Mouse (Mus musculus) kidney, embryonic 15.5 days (tissue): ENCODE results near the gene Tacr2. TPM values are rescaled to one million over a fixed set of nuclear protein-coding genes. Genes with fewer than 3 reads are reported as not detected.

Source experiments
- ATAC-seq: fragments of 200-750 bp; cut with Nextera tagmentation; replicated peaks from 2 replicates; pipeline ENCODE4 v1.8.0; 2017; ENCODE audit warnings: moderate TSS enrichment; ENCODE audit not compliant: low FRiP score
- H3K27ac ChIP-seq: fragments of 300-500 bp; sonication (generic); 2 replicates; pipeline ENCODE4 v1.5.1; 2015; ENCODE audit warnings: mild to moderate bottlenecking, inconsistent platforms
- H3K27me3 ChIP-seq: fragments of 300-500 bp; sonication (generic); 2 replicates; pipeline ENCODE4 v1.6.1; 2015; ENCODE audit warnings: inconsistent platforms
- H3K36me3 ChIP-seq: fragments of 300-500 bp; sonication (generic); 2 replicates; pipeline ENCODE4 v1.6.1; 2015; ENCODE audit warnings: inconsistent platforms
- H3K4me1 ChIP-seq: fragments of 300-500 bp; sonication (generic); 2 replicates; pipeline ENCODE4 v1.6.1; 2015; ENCODE audit warnings: inconsistent platforms
- H3K4me2 ChIP-seq: fragments of 300-500 bp; sonication (generic); 2 replicates; pipeline ENCODE4 v1.6.1; 2015; ENCODE audit warnings: moderate library complexity, mild to moderate bottlenecking, inconsistent platforms
- H3K4me3 ChIP-seq: fragments of 300-500 bp; sonication (generic); replicated peaks from 2 replicates; pipeline ENCODE4 v1.5.1; 2015; ENCODE audit warnings: mild to moderate bottlenecking, inconsistent platforms
- H3K9ac ChIP-seq: fragments of 300-500 bp; sonication (generic); 2 replicates; pipeline ENCODE4 v1.6.1; 2015; ENCODE audit warnings: mild to moderate bottlenecking, inconsistent platforms
- H3K9me3 ChIP-seq: fragments of 300-500 bp; sonication (generic); replicated peaks from 2 replicates; pipeline ENCODE4 v1.6.1; 2016; ENCODE audit warnings: inconsistent platforms
- WGBS: fragments of 180-500 bp; shearing (Covaris S2); methylation state at CpG from one replicate; pipeline ENCODE4 v1.1.7; 2015; ENCODE audit warnings: mixed read lengths; 5-methylcytosine and 5-hydroxymethylcytosine counted together
- polyA plus RNA-seq: library from polyadenylated mRNA; unstranded; fragments of >200 nt; fragmentation: Nextera tagmentation; extraction: Ambion mirVana; gene quantifications from 2 replicates; pipeline ENCODE4 v1.2.1, GENCODE M21; 2015

The Tacr2 gene
- polyA plus RNA-seq, 1 experiment from 2014 or later = 0.06 TPM

DNA sequence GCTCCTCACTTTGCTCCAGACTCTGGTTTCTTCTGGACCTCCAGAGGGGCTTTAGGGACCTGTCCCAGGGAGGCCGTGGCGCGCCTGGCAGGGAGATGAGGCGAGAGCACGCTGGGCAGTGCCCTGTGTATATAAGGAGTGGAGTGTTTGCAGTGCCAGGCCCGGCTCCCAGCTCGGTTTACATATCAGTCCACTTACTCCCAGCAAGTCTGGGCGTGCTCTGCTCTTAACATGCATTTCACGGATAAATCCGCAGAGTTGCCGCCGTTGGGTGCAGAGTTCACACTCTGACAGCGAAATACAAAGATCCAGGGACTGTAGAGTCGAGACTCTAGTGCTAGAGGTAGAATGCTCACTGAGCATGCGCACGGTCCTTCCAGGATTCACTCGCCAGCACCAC is 29.5 kb upstream of the Tacr2 start:
- Histone ChIP-seq H3K4me2 (no peak overlapping the region), H3K27ac (no peak overlapping the region), H3K36me3 (no peaks in the 10 kb centered on the region), H3K9me3 (no peaks in the 10 kb centered on the region), H3K9ac (no peak overlapping the region), H3K27me3 (no peaks in the 10 kb centered on the region), H3K4me1 (peaks cover 30% of the 10 kb centered on the region), H3K4me3 (no peak overlapping the region)
- 80% methylated on average over 17 of the region's 17 CpGs for WGBS
- no peak for ATAC-seq

DNA sequence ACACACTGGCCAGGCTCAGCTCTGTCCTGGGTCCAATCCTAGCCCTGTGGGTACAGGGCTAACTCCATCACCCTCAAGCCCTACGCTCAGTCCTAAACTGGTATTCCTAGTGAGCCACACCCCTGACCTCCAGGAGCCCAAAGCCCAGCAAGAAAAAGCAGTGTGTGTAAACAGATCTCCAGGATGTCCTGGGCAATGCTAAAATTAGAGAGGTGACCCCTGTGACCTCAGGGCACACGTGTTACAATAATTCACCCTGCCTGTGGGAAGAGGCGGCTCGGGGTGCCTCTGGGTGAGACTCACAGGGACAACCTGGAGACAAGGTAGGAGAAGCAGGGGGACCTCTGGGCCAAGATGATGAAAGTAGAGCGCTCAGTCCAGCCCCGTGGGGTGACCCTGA is 28.0 kb upstream of the Tacr2 start:
- H3K4me3 ChIP-seq = no peak overlapping the region
- no peak overlapping the region for H3K27ac ChIP-seq
- no peaks in the 10 kb centered on the region for H3K27me3 ChIP-seq
- no peak for ATAC-seq
- 50% methylated on average over 6 of the region's 6 CpGs for WGBS
- no peaks in the 10 kb centered on the region for H3K36me3 ChIP-seq
- no peaks in the 10 kb centered on the region for H3K9me3 ChIP-seq
- no peak overlapping the region for H3K4me2 ChIP-seq
- H3K9ac ChIP-seq = no peak overlapping the region
- peaks cover 30% of the 10 kb centered on the region for H3K4me1 ChIP-seq

DNA sequence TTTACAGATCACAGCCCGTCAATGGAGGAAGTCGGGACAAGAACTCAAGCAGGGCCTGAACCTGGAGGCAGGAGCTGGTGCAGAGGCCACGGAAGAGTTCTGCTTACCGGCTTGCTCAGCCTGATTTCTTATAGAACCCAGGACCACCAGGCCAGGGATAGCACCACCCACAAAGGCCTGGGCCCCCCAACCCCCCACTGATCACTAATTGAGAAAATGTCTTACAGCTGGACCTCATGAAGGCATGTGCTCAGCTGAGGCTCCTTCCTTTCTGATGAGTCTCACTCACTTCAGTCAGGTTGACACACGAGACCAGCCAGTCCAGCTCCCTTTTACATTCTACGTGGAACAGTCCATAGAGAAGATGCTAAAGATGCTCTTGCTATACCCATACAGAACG is 26.4 kb upstream of the Tacr2 start:
- Histone ChIP-seq H3K4me2 (no peak overlapping the region), H3K27me3 (no peaks in the 10 kb centered on the region), H3K27ac (no peak overlapping the region), H3K4me3 (no peak overlapping the region), H3K9ac (no peak overlapping the region), H3K9me3 (no peaks in the 10 kb centered on the region), H3K4me1 (peaks cover 38% of the 10 kb centered on the region), H3K36me3 (no peaks in the 10 kb centered on the region)
- 74% methylated on average over 7 of the region's 7 CpGs for WGBS
- ATAC-seq = no peak

GRCm38 (mm10) chr10:62228126-62228525 is 24.1 kb upstream of the Tacr2 start:
- Histone ChIP-seq H3K27ac (no peak overlapping the region), H3K4me1 (peaks cover 44% of the 10 kb centered on the region), H3K36me3 (no peaks in the 10 kb centered on the region), H3K27me3 (no peaks in the 10 kb centered on the region), H3K4me3 (no peak overlapping the region), H3K4me2 (peak overlapping the region; percentile 93; the same call in 1 of the 2 replicates), H3K9ac (no peak overlapping the region), H3K9me3 (no peaks in the 10 kb centered on the region)
- WGBS = 50% methylated on average over 6 of the region's 6 CpGs
- no peak for ATAC-seq

DNA sequence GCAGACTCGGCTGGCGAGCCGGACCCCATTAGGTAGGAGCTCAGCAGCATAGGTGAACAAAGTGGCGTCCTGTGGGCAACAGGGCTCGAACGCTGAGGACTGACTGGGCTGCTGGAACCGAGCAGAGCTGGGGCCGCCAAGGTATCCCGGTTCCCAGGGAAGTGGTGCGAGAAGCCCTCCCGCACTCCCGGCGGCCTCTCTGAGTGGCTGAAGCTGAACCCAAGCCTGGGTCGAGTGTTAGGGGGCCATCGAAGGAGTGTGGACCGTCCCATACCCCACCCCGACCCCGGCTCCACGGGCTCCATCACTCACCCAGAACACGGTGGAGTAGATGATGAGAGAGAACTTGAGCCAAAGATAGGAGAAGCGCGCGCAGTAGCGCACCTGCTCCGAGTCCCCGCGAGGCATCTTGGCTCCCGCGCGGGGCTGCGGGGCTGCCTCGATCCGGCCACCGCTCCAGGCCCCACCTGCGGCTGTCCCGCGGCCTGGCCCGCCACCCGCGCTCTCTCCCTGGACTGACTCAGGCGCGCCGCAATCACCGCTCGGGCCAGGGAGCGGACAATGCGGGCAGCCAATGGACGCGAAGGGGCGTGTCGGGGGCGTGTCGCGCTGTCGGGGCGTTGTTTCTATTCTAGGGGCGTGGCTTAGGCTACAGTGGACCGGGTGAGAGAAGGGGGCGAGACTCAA is 21.4 kb upstream of the Tacr2 start, which contains the start of gene Tspan15:
TSS of gene Tspan15 (minus strand) at position 544 of the 687 bp plus-strand sequence.
- Histone ChIP-seq H3K27ac (peak within 1 kb of the TSS; percentile 74), H3K4me1 (peaks cover 44% of the 10 kb centered on the region), H3K27me3 (no peaks in the 10 kb centered on the region), H3K4me2 (peak within 1 kb of the TSS; percentile 93), H3K4me3 (peak within 1 kb of the TSS; percentile 68), H3K36me3 (no peaks in the 10 kb centered on the region), H3K9ac (peak within 1 kb of the TSS; percentile 66), H3K9me3 (no peaks in the 10 kb centered on the region)
- ATAC-seq = peak; percentile 95
- WGBS = under 1% methylated on average over 59 of the region's 59 CpGs

DNA sequence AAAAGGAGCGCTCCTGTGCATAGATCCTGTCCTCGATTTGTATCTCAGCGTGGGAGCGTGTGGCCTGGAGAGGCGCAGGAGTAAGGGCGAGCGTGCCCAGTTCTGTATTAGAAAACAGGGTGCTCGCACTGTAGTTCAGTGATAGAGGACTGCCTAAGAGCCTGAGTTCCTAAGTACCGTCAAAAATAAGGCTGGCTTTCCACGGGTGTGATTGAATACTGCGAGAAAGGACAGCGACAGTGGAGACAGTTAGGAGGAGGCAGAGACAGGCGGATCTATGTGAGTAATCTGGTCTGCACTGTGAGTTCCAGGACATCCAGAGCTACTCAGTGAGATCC is 20.9 kb upstream of the Tacr2 start:
- WGBS = 2% methylated on average over 13 of the region's 13 CpGs
- H3K4me3 ChIP-seq = peak overlapping the region; percentile 68
- no peak overlapping the region for H3K9ac ChIP-seq
- no peaks in the 10 kb centered on the region for H3K36me3 ChIP-seq
- H3K9me3 ChIP-seq = no peaks in the 10 kb centered on the region
- peak overlapping the region; percentile 74 for H3K27ac ChIP-seq
- peak overlapping the region; percentile 93 for H3K4me2 ChIP-seq
- ATAC-seq = no peak; the same call in 1 of the 2 replicates
- H3K27me3 ChIP-seq = no peaks in the 10 kb centered on the region
- peaks cover 44% of the 10 kb centered on the region for H3K4me1 ChIP-seq

GRCm38 (mm10) chr10:62231811-62232210 is 20.4 kb upstream of the Tacr2 start:
- peak overlapping the region; percentile 74 for H3K27ac ChIP-seq
- H3K27me3 ChIP-seq = no peaks in the 10 kb centered on the region
- no peaks in the 10 kb centered on the region for H3K36me3 ChIP-seq
- H3K4me3 ChIP-seq = no peak overlapping the region
- peaks cover 44% of the 10 kb centered on the region for H3K4me1 ChIP-seq
- H3K9ac ChIP-seq = no peak overlapping the region
- ATAC-seq = no peak
- H3K4me2 ChIP-seq = 0 out of 2 replicates have a peak overlapping the region, but pooled peaks have one; percentile 93
- H3K9me3 ChIP-seq = no peaks in the 10 kb centered on the region
- WGBS = 63% methylated on average over 3 of the region's 3 CpGs

GRCm38 (mm10) chr10:62236165-62236564 is 16.1 kb upstream of the Tacr2 start:
- Histone ChIP-seq H3K9ac (no peak overlapping the region), H3K4me2 (no peak overlapping the region), H3K27me3 (no peaks in the 10 kb centered on the region), H3K4me1 (peaks cover 34% of the 10 kb centered on the region), H3K9me3 (no peaks in the 10 kb centered on the region), H3K36me3 (no peaks in the 10 kb centered on the region), H3K27ac (no peak overlapping the region), H3K4me3 (no peak overlapping the region)
- no peak for ATAC-seq
- WGBS = 89% methylated on average over 6 of the region's 6 CpGs

DNA sequence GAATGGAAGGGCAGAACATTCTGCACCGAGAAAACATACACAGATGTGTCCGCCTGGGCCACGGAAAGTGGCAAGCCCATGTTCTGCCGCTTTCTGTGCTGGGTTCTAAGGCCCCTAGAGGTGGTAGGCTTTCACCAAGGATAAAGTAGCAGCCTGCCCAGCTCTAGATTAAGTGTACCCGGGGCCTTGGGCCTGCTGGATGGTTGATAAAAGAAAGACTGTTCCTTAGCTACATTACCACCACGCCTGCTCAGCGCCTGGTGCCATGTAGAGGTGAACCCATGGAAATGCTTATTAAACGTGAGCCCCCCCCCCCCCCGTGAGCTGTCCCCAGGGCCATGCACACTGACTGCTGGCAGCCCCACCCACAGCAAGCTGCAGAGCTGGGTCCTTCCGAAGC is 15.0 kb upstream of the Tacr2 start:
- H3K9ac ChIP-seq = no peak overlapping the region
- WGBS = 83% methylated on average over 10 of the region's 10 CpGs
- H3K4me2 ChIP-seq = no peak overlapping the region
- peaks cover 24% of the 10 kb centered on the region for H3K4me1 ChIP-seq
- no peak overlapping the region for H3K27ac ChIP-seq
- H3K27me3 ChIP-seq = no peaks in the 10 kb centered on the region
- no peak; the same call in 1 of the 2 replicates for ATAC-seq
- H3K9me3 ChIP-seq = no peaks in the 10 kb centered on the region
- H3K36me3 ChIP-seq = no peaks in the 10 kb centered on the region
- H3K4me3 ChIP-seq = no peak overlapping the region

- no peaks in the 10 kb centered on the region for H3K36me3 ChIP-seq
- H3K27me3 ChIP-seq = no peaks in the 10 kb centered on the region
- 93% methylated on average over 3 of the region's 3 CpGs for WGBS
- H3K4me3 ChIP-seq = no peak overlapping the region
- H3K9me3 ChIP-seq = 0 out of 2 replicates have a peak, but pooled peaks cover 1% of the 10 kb centered on the region
- no peak overlapping the region for H3K9ac ChIP-seq
- peaks cover 21% of the 10 kb centered on the region for H3K4me1 ChIP-seq
- no peak for ATAC-seq
- H3K4me2 ChIP-seq = no peak overlapping the region
- peak overlapping the region; percentile 59 for H3K27ac ChIP-seq
Measured at GRCm38 (mm10) chr10:62238688-62239087, 13.6 kb upstream of the Tacr2 start.

- Histone ChIP-seq H3K27ac (peak overlapping the region; percentile 59; the same call in 1 of the 2 replicates), H3K4me3 (no peak overlapping the region), H3K4me2 (no peak overlapping the region), H3K9ac (no peak overlapping the region), H3K9me3 (0 out of 2 replicates have a peak, but pooled peaks cover 5% of the 10 kb centered on the region), H3K27me3 (no peaks in the 10 kb centered on the region), H3K4me1 (peaks cover 21% of the 10 kb centered on the region), H3K36me3 (no peaks in the 10 kb centered on the region)
- peak; percentile 83 for ATAC-seq
- WGBS = 35% methylated on average over 6 of the region's 6 CpGs
Measured at GRCm38 (mm10) chr10:62239270-62239669, 13.0 kb upstream of the Tacr2 start.

DNA sequence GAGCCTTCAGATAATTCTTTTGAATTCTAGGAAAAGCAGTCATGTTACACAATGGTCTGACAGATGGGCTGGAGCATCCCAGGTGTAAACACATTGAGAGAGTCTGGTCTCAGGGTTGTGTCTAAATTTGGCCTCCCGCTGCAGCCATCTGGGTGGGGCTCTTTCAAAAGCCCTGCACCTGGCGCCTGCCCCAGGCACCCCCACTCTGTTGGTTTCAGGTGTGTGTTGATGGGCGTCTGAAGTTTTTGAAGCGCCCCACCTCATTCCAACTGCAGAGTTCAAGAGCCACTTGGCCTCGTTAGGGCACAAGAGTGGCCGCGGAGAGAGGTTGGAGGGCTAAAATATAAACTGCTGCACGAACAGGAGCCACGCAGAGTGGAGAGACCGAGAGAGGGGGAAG is 9.9 kb upstream of the Tacr2 start:
- ATAC-seq = no peak
- Histone ChIP-seq H3K4me3 (no peak overlapping the region), H3K4me2 (no peak overlapping the region), H3K27ac (no peak overlapping the region), H3K27me3 (no peaks in the 10 kb centered on the region), H3K4me1 (peaks cover 25% of the 10 kb centered on the region), H3K9ac (no peak overlapping the region), H3K36me3 (no peaks in the 10 kb centered on the region), H3K9me3 (0 out of 2 replicates have a peak, but pooled peaks cover 5% of the 10 kb centered on the region)
- 81% methylated on average over 10 of the region's 10 CpGs for WGBS
